Mouse (Mus musculus): ENCODE results near the gene Ing4. TPM values are rescaled to one million over a fixed set of nuclear protein-coding genes. Genes with fewer than 3 reads are reported as not detected.

The Ing4 gene
- total RNA-seq, 1 experiment = 32.4 TPM

- in situ Hi-C loops (cut with MboI; ENCODE audit: low sequenced_read_pairs in 2 of 2, unreplicated experiment in 2 of 2) = no loop called here
- no peak for DNase-seq (ENCODE audit: low read depth, low spot score)
- peaks cover 17% of the 10 kb centered on the region for H3K36me3 ChIP-seq (ENCODE audit: control insufficient read depth, insufficient read depth, low read length, poor library complexity, severe bottlenecking)
- peak overlapping the region; percentile 82 for H3K9ac ChIP-seq (ENCODE audit: insufficient read depth, low read depth, low read length, poor library complexity, severe bottlenecking)
- no peak overlapping the region for H3K27ac ChIP-seq (ENCODE audit: insufficient read depth, low read depth, low read length, poor library complexity, severe bottlenecking)
- H3K4me3 ChIP-seq (ENCODE audit: insufficient read depth in 1 of 2, low read depth in 1 of 2, low read length in 2 of 2, poor library complexity in 1 of 2, severe bottlenecking in 1 of 2) = peak overlapping the region; percentile 83 to 89
- H3K9me3 ChIP-seq (ENCODE audit: control insufficient read depth, insufficient read depth, low read depth, low read length) = no peaks in the 10 kb centered on the region
- TF ChIP-seq ZNF384 (IDR thresholded peaks at IDR 0.05; ENCODE audit: low read depth, low read length) (no peak), ZC3H11A (IDR thresholded peaks at IDR 0.05; ENCODE audit: borderline replicate concordance, low read depth, low read length) (no peak), MAFK (IDR thresholded peaks at IDR 0.05; ENCODE audit: insufficient read depth, low read depth, low read length) (no peak), CHD2 (IDR thresholded peaks at IDR 0.05; ENCODE audit: low read depth, low read length) (no peak), HCFC1 (IDR thresholded peaks at IDR 0.05; ENCODE audit: borderline replicate concordance, insufficient read depth, low read length) (no peak)
- no peaks in the 10 kb centered on the region; a peak in 2 of 4 replicates for H3K4me1 ChIP-seq (ENCODE audit: control insufficient read depth in 2 of 2, insufficient read depth in 2 of 2, low read length in 2 of 2, poor library complexity in 1 of 2)
Measured at GRCm38 (mm10) chr6:125040221-125040620, 661 bp downstream of the Ing4 start.

DNA sequence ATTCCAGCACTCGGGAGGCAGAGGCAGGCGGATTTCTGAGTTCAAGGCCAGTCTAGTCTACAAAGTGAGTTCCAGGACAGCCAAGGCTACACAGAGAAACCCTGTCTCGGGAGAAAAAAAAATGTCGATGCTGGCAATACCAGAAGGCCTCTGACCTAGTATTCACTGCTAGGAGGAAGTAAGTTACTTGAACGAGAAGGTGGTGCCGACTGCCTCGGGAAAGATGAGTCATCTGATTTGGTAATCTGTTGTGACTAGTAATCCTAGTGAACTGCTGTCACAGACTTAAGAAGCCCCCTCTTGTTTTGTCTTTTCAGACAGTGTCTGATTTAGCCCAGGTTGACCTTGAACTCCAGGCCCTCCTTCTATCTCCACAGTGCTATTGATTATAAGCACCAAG is 1.5 kb downstream of the Ing4 start:
- in situ Hi-C loops (cut with MboI; ENCODE audit: low sequenced_read_pairs in 2 of 2, unreplicated experiment in 2 of 2) = no loop called here
- H3K4me3 ChIP-seq (ENCODE audit: insufficient read depth in 1 of 2, low read depth in 1 of 2, low read length in 2 of 2, poor library complexity in 1 of 2, severe bottlenecking in 1 of 2) = no peak overlapping the region
- H3K9me3 ChIP-seq (ENCODE audit: control insufficient read depth, insufficient read depth, low read depth, low read length) = no peaks in the 10 kb centered on the region
- TF ChIP-seq CHD2 (IDR thresholded peaks at IDR 0.05; ENCODE audit: low read depth, low read length) (no peak), HCFC1 (IDR thresholded peaks at IDR 0.05; ENCODE audit: borderline replicate concordance, insufficient read depth, low read length) (no peak), ZNF384 (IDR thresholded peaks at IDR 0.05; ENCODE audit: low read depth, low read length) (no peak), MAFK (IDR thresholded peaks at IDR 0.05; ENCODE audit: insufficient read depth, low read depth, low read length) (no peak), ZC3H11A (IDR thresholded peaks at IDR 0.05; ENCODE audit: borderline replicate concordance, low read depth, low read length) (no peak)
- no peak for DNase-seq (ENCODE audit: low read depth, low spot score)
- H3K9ac ChIP-seq (ENCODE audit: insufficient read depth, low read depth, low read length, poor library complexity, severe bottlenecking) = no peak overlapping the region
- no peaks in the 10 kb centered on the region; a peak in 2 of 4 replicates for H3K4me1 ChIP-seq (ENCODE audit: control insufficient read depth in 2 of 2, insufficient read depth in 2 of 2, low read length in 2 of 2, poor library complexity in 1 of 2)
- H3K36me3 ChIP-seq (ENCODE audit: control insufficient read depth, insufficient read depth, low read length, poor library complexity, severe bottlenecking) = peaks cover 11% of the 10 kb centered on the region
- no peak overlapping the region for H3K27ac ChIP-seq (ENCODE audit: insufficient read depth, low read depth, low read length, poor library complexity, severe bottlenecking)

DNA sequence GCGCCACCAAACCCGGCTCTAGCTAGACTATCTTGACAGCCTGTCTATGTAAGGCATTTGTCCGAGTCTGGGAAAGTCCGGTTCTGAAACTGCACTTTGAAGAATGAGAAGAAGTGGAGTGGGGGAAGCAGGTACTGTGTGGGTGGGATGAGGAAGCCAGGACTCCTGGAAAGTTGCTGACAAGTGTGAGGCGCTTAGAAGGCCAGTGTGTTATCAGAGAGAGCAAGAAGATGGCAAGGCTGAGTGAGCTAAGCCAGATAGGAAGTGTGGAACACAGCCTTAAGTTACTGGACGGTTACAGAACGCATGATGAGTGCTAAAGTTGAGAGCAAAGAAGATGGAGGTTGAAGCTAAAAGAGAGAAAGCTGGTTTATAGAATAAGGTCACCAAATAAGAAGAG is 2.5 kb downstream of the Ing4 start:
- Histone ChIP-seq H3K9ac (ENCODE audit: insufficient read depth, low read depth, low read length, poor library complexity, severe bottlenecking) (no peak overlapping the region), H3K4me3 (ENCODE audit: insufficient read depth in 1 of 2, low read depth in 1 of 2, low read length in 2 of 2, poor library complexity in 1 of 2, severe bottlenecking in 1 of 2) (no peak overlapping the region), H3K36me3 (ENCODE audit: control insufficient read depth, insufficient read depth, low read length, poor library complexity, severe bottlenecking) (peaks cover 6% of the 10 kb centered on the region; the same call in 1 of the 2 replicates), H3K4me1 (ENCODE audit: control insufficient read depth in 2 of 2, insufficient read depth in 2 of 2, low read length in 2 of 2, poor library complexity in 1 of 2) (no peaks in the 10 kb centered on the region; a peak in 2 of 4 replicates), H3K27ac (ENCODE audit: insufficient read depth, low read depth, low read length, poor library complexity, severe bottlenecking) (no peak overlapping the region), H3K9me3 (ENCODE audit: control insufficient read depth, insufficient read depth, low read depth, low read length) (no peaks in the 10 kb centered on the region)
- no peak for DNase-seq (ENCODE audit: low read depth, low spot score)
- no peak for TF ChIP-seq HCFC1 (IDR thresholded peaks at IDR 0.05; ENCODE audit: borderline replicate concordance, insufficient read depth, low read length)
- no peak for TF ChIP-seq ZNF384 (IDR thresholded peaks at IDR 0.05; ENCODE audit: low read depth, low read length)
- TF ChIP-seq ZC3H11A (IDR thresholded peaks at IDR 0.05; ENCODE audit: borderline replicate concordance, low read depth, low read length) = no peak
- no peak for TF ChIP-seq MAFK (IDR thresholded peaks at IDR 0.05; ENCODE audit: insufficient read depth, low read depth, low read length)
- TF ChIP-seq CHD2 (IDR thresholded peaks at IDR 0.05; ENCODE audit: low read depth, low read length) = no peak
- in situ Hi-C loops (cut with MboI; ENCODE audit: low sequenced_read_pairs in 2 of 2, unreplicated experiment in 2 of 2) = no loop called here

GRCm38 (mm10) chr6:125046691-125047090 is 7.1 kb downstream of the Ing4 start:
- Histone ChIP-seq H3K36me3 (ENCODE audit: control insufficient read depth, insufficient read depth, low read length, poor library complexity, severe bottlenecking) (peaks cover 18% of the 10 kb centered on the region), H3K27ac (ENCODE audit: insufficient read depth, low read depth, low read length, poor library complexity, severe bottlenecking) (no peak overlapping the region), H3K9me3 (ENCODE audit: control insufficient read depth, insufficient read depth, low read depth, low read length) (no peaks in the 10 kb centered on the region), H3K9ac (ENCODE audit: insufficient read depth, low read depth, low read length, poor library complexity, severe bottlenecking) (no peak overlapping the region), H3K4me3 (ENCODE audit: insufficient read depth in 1 of 2, low read depth in 1 of 2, low read length in 2 of 2, poor library complexity in 1 of 2, severe bottlenecking in 1 of 2) (no peak overlapping the region), H3K4me1 (ENCODE audit: control insufficient read depth in 2 of 2, insufficient read depth in 2 of 2, low read length in 2 of 2, poor library complexity in 1 of 2) (peaks cover 4 to 15% of the 10 kb centered on the region in 2 experiments; a peak in 3 of 4 replicates)
- in situ Hi-C loops (cut with MboI; ENCODE audit: low sequenced_read_pairs in 2 of 2, unreplicated experiment in 2 of 2) = no loop called here
- TF ChIP-seq CHD2 (IDR thresholded peaks at IDR 0.05; ENCODE audit: low read depth, low read length) (no peak), ZC3H11A (IDR thresholded peaks at IDR 0.05; ENCODE audit: borderline replicate concordance, low read depth, low read length) (0 out of 2 replicates have a peak, but pooled peaks have one; percentile 28), ZNF384 (IDR thresholded peaks at IDR 0.05; ENCODE audit: low read depth, low read length) (no peak), MAFK (IDR thresholded peaks at IDR 0.05; ENCODE audit: insufficient read depth, low read depth, low read length) (no peak), HCFC1 (IDR thresholded peaks at IDR 0.05; ENCODE audit: borderline replicate concordance, insufficient read depth, low read length) (no peak)
- peak; percentile 75 for DNase-seq (ENCODE audit: low read depth, low spot score)

Data from ES-E14 (cell line).